Mouse (Mus musculus) hindbrain, embryonic 13.5 days (tissue): Measurements from ENCODE around the gene Sgpp1. TPM values are rescaled to one million over a fixed set of nuclear protein-coding genes. Genes with fewer than 3 reads are reported as not detected.
A peak's percentile ranks its signal among the peaks of the same experiment; 100 is the strongest.
"Not testable (repeated sequence)": the region's sequence is repeated elsewhere in the genome, so short reads cannot be mapped to it uniquely, and the experiment has no call there.

Source experiments
- ATAC-seq: fragments of 200-750 bp; cut with Nextera tagmentation; 2 replicates; pipeline ENCODE4 v1.8.0; 2017; ENCODE audit warnings: moderate TSS enrichment; ENCODE audit not compliant: low FRiP score
- H3K27ac ChIP-seq: fragments of 300-500 bp; sonication (generic); 2 replicates; pipeline ENCODE4 v1.5.1; 2015; ENCODE audit warnings: inconsistent platforms, mild to moderate bottlenecking, moderate library complexity
- H3K27me3 ChIP-seq: fragments of 300-500 bp; sonication (generic); 2 replicates; pipeline ENCODE4 v1.6.1; 2015; ENCODE audit warnings: mild to moderate bottlenecking, inconsistent platforms
- H3K36me3 ChIP-seq: fragments of 300-500 bp; sonication (generic); 2 replicates; pipeline ENCODE4 v1.6.1; 2015; ENCODE audit warnings: mild to moderate bottlenecking, inconsistent platforms
- H3K4me1 ChIP-seq: fragments of 300-500 bp; sonication (generic); replicated peaks from 2 replicates; pipeline ENCODE4 v1.6.1; 2015; ENCODE audit warnings: inconsistent platforms
- H3K4me2 ChIP-seq: fragments of 300-500 bp; sonication (generic); 2 replicates; pipeline ENCODE4 v1.6.1; 2015; ENCODE audit warnings: inconsistent platforms, mild to moderate bottlenecking, moderate library complexity
- H3K4me3 ChIP-seq: fragments of 300-500 bp; sonication (generic); 2 replicates; pipeline ENCODE4 v1.5.1; 2015; ENCODE audit warnings: mild to moderate bottlenecking, inconsistent platforms
- H3K9ac ChIP-seq: fragments of 300-500 bp; sonication (generic); 2 replicates; pipeline ENCODE4 v1.6.1; 2015; ENCODE audit warnings: mild to moderate bottlenecking, inconsistent platforms
- H3K9me3 ChIP-seq: fragments of 300-500 bp; sonication (generic); 2 replicates; pipeline ENCODE4 v1.6.1; 2016; ENCODE audit warnings: inconsistent platforms
- WGBS: fragments of 180-500 bp; shearing (Covaris S2); methylation state at CpG from one replicate; pipeline ENCODE4 v1.1.7; 2015; 5-methylcytosine and 5-hydroxymethylcytosine counted together
- polyA plus RNA-seq: library from polyadenylated mRNA; unstranded; fragments of >200 nt; fragmentation: Nextera tagmentation; extraction: Ambion mirVana; gene quantifications from 2 replicates; pipeline ENCODE4 v1.2.1, GENCODE M21; 2015

The Sgpp1 gene
- polyA plus RNA-seq, 1 experiment from 2014 or later: 9.2 TPM

- Histone ChIP-seq H3K4me2 (no peak overlapping the region), H3K4me1 (peaks cover 1% of the 10 kb centered on the region; the same call in 1 of the 2 replicates), H3K9ac (no peak overlapping the region), H3K27me3 (no peaks in the 10 kb centered on the region), H3K27ac (no peak overlapping the region), H3K9me3 (no peaks in the 10 kb centered on the region), H3K4me3 (no peak overlapping the region), H3K36me3 (no peaks in the 10 kb centered on the region)
- 80% methylated on average over 7 of the region's 7 CpGs for WGBS
- ATAC-seq: no peak
Observed at GRCm38 (mm10) chr12:75706670-75707069, 28.9 kb downstream of the Sgpp1 start.

DNA sequence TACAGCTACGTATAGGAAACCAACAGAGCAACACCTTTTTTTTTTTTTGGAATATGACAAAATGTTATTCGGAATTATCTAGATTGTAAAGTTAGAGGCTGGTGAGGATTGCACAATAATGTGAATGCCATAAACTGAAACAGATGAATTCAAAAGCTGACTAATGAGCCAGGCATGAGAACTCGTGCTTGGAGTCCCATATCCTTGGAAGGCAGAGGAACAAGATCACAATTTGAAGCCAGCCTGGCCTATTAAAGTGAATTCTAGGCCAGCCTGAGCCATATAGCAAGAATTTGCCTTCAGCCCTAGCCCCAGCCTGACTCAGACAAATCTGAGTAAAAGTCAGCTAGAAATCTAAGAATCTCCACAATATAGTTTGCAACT lies 32.8 kb downstream of the Sgpp1 start:
- no peaks in the 10 kb centered on the region for H3K9me3 ChIP-seq
- H3K4me3 ChIP-seq: no peak overlapping the region
- H3K9ac ChIP-seq: no peak overlapping the region
- 93% methylated on average over 3 of the region's 3 CpGs for WGBS
- peaks cover 7% of the 10 kb centered on the region; the same call in 1 of the 2 replicates for H3K4me1 ChIP-seq
- no peaks in the 10 kb centered on the region for H3K36me3 ChIP-seq
- ATAC-seq: no peak
- no peak overlapping the region for H3K27ac ChIP-seq
- H3K4me2 ChIP-seq: no peak overlapping the region
- H3K27me3 ChIP-seq: no peaks in the 10 kb centered on the region

- H3K9me3 ChIP-seq: no peaks in the 10 kb centered on the region
- H3K4me2 ChIP-seq: peak overlapping the region; percentile 23
- no peaks in the 10 kb centered on the region for H3K27me3 ChIP-seq
- H3K27ac ChIP-seq: no peak overlapping the region
- H3K9ac ChIP-seq: no peak overlapping the region
- ATAC-seq: no peak
- 78% methylated on average over 14 of the region's 14 CpGs for WGBS
- H3K36me3 ChIP-seq: no peaks in the 10 kb centered on the region
- no peak overlapping the region for H3K4me3 ChIP-seq
- H3K4me1 ChIP-seq: peaks cover 7% of the 10 kb centered on the region; the same call in 1 of the 2 replicates
Observed at GRCm38 (mm10) chr12:75702084-75702738, 33.3 kb downstream of the Sgpp1 start.

- H3K27me3 ChIP-seq: no peaks in the 10 kb centered on the region
- H3K36me3 ChIP-seq: no peaks in the 10 kb centered on the region
- H3K4me1 ChIP-seq: peaks cover 7% of the 10 kb centered on the region; the same call in 1 of the 2 replicates
- no peak overlapping the region for H3K27ac ChIP-seq
- no peak overlapping the region for H3K9ac ChIP-seq
- 45% methylated on average over 21 of the region's 21 CpGs for WGBS
- H3K4me3 ChIP-seq: no peak overlapping the region
- peak overlapping the region; percentile 23 for H3K4me2 ChIP-seq
- H3K9me3 ChIP-seq: no peaks in the 10 kb centered on the region
- ATAC-seq: no peak
Observed at GRCm38 (mm10) chr12:75701173-75702083, 34.1 kb downstream of the Sgpp1 start.

DNA sequence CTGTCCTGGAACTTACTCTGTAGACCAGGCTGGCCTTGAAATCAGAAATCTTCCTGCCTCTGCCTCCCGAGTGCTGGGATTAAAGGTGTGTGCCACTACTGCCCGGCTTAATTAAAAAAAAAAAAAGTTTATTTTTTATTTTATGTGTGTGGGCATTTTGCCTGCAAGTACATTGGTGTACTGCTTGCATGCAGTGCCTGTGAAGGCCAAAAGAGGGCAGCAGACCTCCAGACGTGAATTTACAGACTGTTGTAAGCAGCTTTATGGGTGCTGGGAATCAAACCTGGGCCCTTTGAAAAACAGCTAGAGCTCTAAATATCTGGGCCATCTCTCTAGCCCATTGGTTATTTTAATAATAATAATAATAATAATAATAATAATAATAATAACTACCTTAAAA lies 36.8 kb downstream of the Sgpp1 start:
- ATAC-seq: no peak
- Histone ChIP-seq H3K4me2 (no peak overlapping the region), H3K4me3 (no peak overlapping the region), H3K27me3 (no peaks in the 10 kb centered on the region), H3K36me3 (no peaks in the 10 kb centered on the region), H3K4me1 (peaks cover 7% of the 10 kb centered on the region; the same call in 1 of the 2 replicates), H3K9ac (no peak overlapping the region), H3K9me3 (no peaks in the 10 kb centered on the region), H3K27ac (no peak overlapping the region)
- WGBS: 92% methylated on average over 3 of the region's 3 CpGs

- H3K27ac ChIP-seq, H3K36me3 ChIP-seq, H3K4me3 ChIP-seq, H3K27me3 ChIP-seq, ATAC-seq, H3K9me3 ChIP-seq, H3K4me2 ChIP-seq, H3K9ac ChIP-seq, H3K4me1 ChIP-seq: not testable (repeated sequence)
- WGBS: 87% methylated on average over 1 of the region's 1 CpGs
Observed at GRCm38 (mm10) chr12:75695845-75696244, 39.7 kb downstream of the Sgpp1 start.

DNA sequence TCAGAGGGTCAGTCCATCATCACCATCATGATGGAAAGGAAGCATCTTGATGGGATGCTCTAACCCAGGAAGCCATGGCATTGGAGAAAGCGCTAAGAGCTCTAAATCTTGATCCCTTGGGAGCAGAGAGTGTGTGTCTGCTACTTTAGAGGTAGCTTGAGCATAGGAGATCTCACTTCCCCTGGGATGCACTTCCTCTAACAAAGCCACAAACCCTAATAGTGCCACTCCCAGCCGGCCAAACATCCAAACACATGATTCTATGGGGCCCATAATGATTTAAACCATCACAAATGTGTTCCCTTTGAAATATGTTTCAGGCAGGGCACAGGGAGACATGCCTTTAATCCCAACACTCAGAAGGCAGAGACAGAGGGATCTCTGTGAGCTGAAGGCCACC lies 46.5 kb downstream of the Sgpp1 start:
- no peak overlapping the region for H3K9ac ChIP-seq
- no peak overlapping the region for H3K4me2 ChIP-seq
- H3K4me3 ChIP-seq: no peak overlapping the region
- no peaks in the 10 kb centered on the region for H3K4me1 ChIP-seq
- H3K9me3 ChIP-seq: no peaks in the 10 kb centered on the region
- no peaks in the 10 kb centered on the region for H3K27me3 ChIP-seq
- H3K27ac ChIP-seq: no peak overlapping the region
- ATAC-seq: no peak
- H3K36me3 ChIP-seq: no peaks in the 10 kb centered on the region
- WGBS: 96% methylated on average over 2 of the region's 2 CpGs

- Histone ChIP-seq H3K4me3 (no peak overlapping the region), H3K27me3 (no peaks in the 10 kb centered on the region), H3K4me2 (no peak overlapping the region), H3K4me1 (no peaks in the 10 kb centered on the region), H3K27ac (no peak overlapping the region), H3K9me3 (no peaks in the 10 kb centered on the region), H3K9ac (no peak overlapping the region), H3K36me3 (no peaks in the 10 kb centered on the region)
- ATAC-seq: no peak
- 66% methylated on average over 4 of the region's 4 CpGs for WGBS
Observed at GRCm38 (mm10) chr12:75687314-75687713, 48.2 kb downstream of the Sgpp1 start.

DNA sequence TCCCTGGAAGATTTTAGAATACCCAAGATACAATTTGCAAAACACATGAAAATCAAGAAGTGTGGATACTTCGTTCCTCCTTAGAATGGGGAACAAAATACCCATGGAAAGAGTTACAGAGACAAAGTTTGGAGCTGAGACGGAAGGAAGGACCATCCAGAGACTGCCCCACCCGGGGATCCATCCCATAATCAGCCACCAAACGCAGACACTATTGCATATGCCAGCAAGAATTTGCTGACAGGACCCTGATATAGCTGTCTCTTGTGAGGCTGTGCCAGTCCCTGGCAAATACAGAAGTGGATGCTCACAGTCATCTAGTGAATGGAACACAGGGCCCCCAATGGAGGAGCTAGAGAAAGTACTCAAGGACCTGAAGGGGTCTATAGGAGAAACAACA lies 51.5 kb downstream of the Sgpp1 start:
- not testable (repeated sequence) for H3K27me3 ChIP-seq, ATAC-seq, H3K9ac ChIP-seq, H3K4me3 ChIP-seq, H3K36me3 ChIP-seq, H3K4me1 ChIP-seq, H3K9me3 ChIP-seq, H3K4me2 ChIP-seq, H3K27ac ChIP-seq
- 82% methylated on average over 4 of the region's 4 CpGs for WGBS

DNA sequence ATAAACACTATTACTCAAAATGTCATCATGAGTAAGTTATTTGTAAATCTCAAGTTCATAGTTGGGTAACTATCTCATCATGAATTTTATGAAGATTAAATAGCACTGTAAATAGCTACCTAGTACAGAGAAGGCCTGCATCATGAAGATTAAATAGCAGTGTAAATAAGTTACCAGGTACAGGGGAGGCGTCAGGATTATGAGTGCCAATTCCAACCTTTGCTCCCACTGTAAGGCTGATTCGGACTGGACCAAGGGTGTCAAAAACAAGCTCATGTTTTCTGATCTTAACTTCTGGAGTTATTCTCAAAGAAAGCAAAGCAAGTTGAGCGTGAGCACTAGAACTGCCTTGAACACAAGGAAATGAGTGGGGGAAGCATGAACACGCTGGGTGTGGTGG lies 51.9 kb downstream of the Sgpp1 start:
- no peak overlapping the region for H3K4me2 ChIP-seq
- no peaks in the 10 kb centered on the region for H3K27me3 ChIP-seq
- no peak overlapping the region for H3K4me3 ChIP-seq
- no peaks in the 10 kb centered on the region for H3K36me3 ChIP-seq
- H3K9ac ChIP-seq: no peak overlapping the region
- H3K27ac ChIP-seq: no peak overlapping the region
- no peaks in the 10 kb centered on the region for H3K9me3 ChIP-seq
- 96% methylated on average over 4 of the region's 4 CpGs for WGBS
- no peak for ATAC-seq
- H3K4me1 ChIP-seq: no peaks in the 10 kb centered on the region

DNA sequence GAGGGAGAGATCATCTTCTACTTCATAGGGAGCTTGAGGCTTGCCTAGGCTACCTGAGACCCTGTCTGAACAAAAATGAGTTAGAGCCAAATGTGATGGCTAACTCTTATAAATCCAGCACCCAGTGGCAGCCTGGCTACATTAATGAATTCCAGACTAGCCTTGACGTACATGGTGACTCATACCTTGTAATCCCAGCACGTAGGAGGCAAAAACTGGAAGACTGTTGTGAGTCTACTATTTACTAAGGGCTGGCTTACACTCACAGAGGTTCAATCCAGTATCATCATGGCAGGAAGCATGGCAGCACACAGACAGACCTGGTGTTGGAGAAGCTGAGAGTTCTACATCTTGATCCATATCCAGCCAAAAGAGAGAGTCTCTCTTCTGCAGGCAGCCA lies 52.7 kb downstream of the Sgpp1 start:
- Histone ChIP-seq H3K27me3 (no peaks in the 10 kb centered on the region), H3K9ac (no peak overlapping the region), H3K27ac (no peak overlapping the region), H3K4me2 (no peak overlapping the region), H3K9me3 (no peaks in the 10 kb centered on the region), H3K4me3 (no peak overlapping the region), H3K4me1 (no peaks in the 10 kb centered on the region), H3K36me3 (no peaks in the 10 kb centered on the region)
- 85% methylated on average over 2 of the region's 2 CpGs for WGBS
- no peak for ATAC-seq

DNA sequence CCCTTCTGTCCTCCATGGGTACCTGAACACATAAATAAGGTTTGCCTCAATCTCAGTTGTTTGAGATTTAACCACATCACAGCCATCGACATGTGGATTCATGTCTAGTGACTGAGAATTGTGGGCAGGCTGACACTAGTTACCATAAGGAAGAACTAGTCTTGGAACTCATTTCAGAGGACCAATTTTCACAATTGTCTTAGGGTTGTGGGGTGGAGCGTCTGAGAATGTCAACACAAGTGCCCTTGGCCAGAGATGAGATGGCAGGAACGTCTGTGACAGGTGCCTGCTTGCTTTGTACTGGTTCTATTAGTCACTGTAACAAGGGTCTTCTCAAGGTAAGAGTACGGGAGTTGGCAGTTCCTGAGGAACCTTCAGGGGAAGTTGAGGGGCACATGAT lies 54.4 kb downstream of the Sgpp1 start:
- 87% methylated on average over 4 of the region's 4 CpGs for WGBS
- no peaks in the 10 kb centered on the region for H3K36me3 ChIP-seq
- no peaks in the 10 kb centered on the region for H3K4me1 ChIP-seq
- H3K27ac ChIP-seq: no peak overlapping the region
- no peak overlapping the region for H3K9ac ChIP-seq
- ATAC-seq: no peak
- no peaks in the 10 kb centered on the region for H3K27me3 ChIP-seq
- no peak overlapping the region for H3K4me2 ChIP-seq
- H3K4me3 ChIP-seq: no peak overlapping the region
- H3K9me3 ChIP-seq: no peaks in the 10 kb centered on the region

GRCm38 (mm10) chr12:75678393-75678792 lies 57.1 kb downstream of the Sgpp1 start:
- Histone ChIP-seq H3K9me3 (no peaks in the 10 kb centered on the region), H3K9ac (no peak overlapping the region), H3K4me1 (no peaks in the 10 kb centered on the region), H3K27me3 (no peaks in the 10 kb centered on the region), H3K36me3 (no peaks in the 10 kb centered on the region), H3K4me2 (no peak overlapping the region), H3K27ac (no peak overlapping the region), H3K4me3 (no peak overlapping the region)
- no peak for ATAC-seq
- over 99% methylated on average over 4 of the region's 4 CpGs for WGBS
